Mouse (Mus musculus): ENCODE results near the gene Pde6c.

Gene Pde6c

DNA sequence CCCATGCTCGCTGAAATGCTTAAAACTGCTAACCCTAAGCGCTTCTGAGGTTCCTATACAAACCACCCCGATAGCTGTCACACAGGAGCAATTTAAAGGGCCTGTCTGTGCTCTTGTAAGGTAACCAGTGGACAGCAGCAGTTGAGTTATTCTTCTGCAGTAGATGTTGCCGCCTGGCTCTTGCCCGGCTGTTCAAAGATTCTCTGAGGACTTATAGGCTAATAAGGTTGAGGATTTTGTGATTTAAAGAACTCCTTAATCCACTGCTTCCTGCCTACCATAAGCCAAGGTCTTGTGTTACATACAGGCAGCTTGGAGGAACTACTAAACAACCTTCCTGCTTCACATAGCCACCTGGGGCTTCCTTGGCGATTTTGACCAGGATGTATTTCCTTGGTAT lies at the start of gene Pde6c:
Pde6c (plus strand) TSS at position 301 of the 400 bp plus-strand sequence.
- DNase-seq (ENCODE audit: low spot score): no peak

DNA sequence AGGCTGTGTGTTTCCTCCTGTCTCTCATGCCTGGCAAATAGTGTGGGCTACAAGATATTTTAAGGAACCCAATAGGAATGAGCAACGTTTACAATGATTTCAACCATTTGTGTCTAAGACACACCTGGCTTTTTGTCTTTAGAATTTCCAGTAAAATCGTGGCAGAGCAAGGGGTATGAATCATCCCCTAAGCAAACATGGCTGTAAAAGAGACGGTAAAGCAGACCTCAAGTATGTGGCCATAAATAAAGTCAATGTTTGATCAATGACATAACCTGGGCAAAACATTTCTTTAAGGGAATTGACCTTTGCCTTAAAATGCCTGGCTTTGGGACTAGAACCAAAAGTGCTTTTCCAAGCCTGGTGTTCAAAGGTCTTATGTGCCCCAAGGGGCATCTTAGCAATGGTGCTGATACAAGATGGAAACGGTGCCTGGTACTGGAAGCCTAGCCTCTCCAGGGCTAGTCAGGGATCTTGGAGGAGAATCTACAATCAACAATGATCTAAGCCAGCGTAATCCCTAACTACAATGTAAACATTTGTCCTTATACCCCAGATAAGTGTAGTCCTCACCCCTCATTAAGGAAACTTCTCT lies 49.6 kb upstream of the Pde6c start:
- no peak for DNase-seq (ENCODE audit: low spot score)

DNA sequence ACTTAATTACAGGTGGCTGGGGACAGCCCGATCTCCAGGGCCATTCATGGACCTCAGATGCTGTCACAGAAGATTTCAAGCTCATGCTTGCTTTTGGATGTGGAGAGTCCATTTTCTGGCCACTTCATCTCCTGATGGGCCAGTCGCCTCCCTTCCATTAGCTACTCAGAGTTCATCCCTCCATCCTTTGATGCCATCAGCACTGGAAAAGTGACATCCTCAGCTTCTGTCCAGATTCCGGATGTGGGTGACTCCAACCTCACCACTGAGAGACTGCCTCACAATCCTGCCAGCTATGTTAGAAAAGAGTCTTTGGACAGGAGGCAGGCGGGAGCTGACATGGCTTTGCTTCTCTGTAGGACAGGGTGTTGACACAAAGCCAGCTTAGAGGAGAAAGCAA lies 46.7 kb upstream of the Pde6c start:
- no peak for DNase-seq (ENCODE audit: low spot score)

DNA sequence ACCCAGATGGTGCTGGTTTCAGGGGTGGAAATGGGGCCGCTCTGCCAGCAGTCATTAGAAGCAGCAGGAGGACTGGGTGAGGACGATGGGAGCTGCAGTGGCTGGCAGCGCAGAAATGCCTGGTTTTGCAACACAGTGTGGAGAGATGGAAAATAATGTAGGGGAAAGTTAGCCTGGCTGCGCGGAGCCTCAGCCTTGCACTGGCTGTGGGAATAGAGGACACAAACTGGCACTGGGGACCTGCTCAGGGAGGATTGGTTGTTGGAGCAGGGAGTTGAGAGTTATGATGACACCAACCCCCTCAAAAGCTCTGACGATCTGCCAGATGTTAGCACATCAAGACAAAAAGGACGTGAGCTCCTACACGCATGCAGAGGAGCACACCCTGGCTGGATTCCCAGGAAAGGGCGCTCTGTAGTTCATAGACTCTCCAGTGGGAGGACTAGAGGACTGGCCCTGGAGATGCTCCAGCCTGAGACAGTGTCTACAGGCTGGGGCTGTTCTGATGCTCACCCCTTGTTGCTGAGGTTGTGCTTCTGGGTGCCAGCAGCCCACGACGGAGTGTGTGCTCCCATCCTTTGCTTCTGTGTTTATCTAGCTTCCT lies 45.5 kb upstream of the Pde6c start:
- DNase-seq (ENCODE audit: low spot score): peak; percentile 68

DNA sequence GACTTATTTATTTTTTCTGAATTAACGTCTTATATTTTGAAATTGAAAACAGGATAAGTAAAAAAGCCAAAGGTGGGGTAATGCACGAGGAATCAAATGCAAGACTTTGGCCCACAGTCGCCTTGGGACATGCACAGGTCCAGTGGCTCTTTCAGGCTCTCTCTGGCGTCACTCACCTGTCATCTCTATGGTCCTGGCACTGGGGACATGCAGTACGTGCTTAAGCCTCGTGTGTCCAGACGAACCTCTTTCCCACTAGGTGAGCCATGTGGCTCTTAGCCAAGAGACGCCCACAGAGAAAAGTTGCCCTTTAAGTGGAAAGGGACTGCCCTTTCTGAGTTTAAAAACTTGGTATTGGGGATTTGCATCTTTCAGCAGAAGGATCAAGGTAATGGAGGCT lies 43.2 kb upstream of the Pde6c start:
- no peak for DNase-seq (ENCODE audit: low spot score)

DNA sequence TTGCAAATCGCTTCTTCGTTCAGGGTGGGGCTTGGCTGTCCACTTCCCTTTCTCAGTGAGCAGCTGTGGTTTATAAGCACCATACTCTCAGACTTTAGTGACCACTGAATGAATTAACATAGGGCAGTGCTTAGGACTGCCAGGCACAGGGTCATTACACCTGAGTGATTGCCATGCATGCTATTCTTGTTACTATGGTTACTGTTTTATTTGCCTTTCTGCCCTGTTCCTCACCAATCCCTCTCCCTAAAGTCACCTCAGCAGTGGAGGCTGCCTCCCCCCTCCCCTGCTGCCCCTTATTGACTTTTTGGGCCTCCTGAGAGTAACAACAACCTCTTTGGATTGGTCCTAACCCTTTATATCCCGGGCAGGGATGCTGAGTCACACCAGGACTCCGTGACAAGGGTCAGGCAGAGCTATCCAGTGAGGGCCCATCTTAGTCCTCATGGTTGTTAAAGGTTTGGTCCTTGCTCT lies 41.0 kb upstream of the Pde6c start:
- DNase-seq (ENCODE audit: low spot score): no peak

DNA sequence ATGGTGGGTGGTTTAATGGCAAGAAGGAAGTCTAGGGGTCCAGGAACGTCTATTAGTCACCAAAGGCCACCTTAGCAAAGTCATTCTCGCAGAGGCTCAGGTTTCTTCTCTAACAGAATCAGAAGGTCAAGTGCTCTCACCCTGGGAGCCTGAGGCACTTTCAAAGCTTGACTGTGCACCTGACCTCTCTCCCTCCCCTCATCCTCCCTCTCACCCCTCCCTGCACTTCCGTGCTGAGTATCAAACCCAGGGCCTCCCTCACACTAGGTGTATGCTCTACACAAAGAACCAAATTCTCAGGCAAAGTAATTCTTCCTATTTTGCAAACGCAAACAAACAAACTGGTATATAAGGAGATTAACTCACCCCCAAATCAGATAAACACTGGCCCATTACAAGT lies 36.4 kb upstream of the Pde6c start:
- no peak for DNase-seq (ENCODE audit: low spot score)

DNA sequence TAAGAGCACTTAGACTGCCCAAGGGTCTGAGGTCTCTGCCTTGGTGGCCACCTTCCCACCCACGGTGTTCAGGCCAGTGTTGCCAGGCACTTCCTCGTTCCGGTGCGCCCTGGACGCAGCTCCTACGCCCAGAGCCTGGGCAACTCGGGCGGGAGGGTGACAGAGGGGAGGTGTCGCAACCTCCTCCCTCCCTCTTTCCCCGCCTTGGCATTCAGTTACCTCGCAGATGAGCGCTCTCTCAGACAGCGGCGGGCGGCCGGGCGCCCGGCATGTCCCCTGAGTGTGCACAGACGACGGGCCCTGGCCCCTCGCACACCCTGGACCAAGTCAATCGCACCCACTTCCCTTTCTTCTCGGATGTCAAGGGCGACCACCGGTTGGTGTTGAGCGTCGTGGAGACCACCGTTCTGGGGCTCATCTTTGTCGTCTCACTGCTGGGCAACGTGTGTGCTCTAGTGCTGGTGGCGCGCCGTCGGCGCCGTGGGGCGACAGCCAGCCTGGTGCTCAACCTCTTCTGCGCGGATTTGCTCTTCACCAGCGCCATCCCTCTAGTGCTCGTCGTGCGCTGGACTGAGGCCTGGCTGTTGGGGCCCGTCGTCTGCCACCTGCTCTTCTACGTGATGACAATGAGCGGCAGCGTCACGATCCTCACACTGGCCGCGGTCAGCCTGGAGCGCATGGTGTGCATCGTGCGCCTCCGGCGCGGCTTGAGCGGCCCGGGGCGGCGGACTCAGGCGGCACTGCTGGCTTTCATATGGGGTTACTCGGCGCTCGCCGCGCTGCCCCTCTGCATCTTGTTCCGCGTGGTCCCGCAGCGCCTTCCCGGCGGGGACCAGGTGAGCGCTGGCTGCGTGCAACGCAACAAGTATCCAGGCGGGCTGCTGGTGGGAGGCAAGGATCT lies 35.5 kb upstream of the Pde6c start, which contains the start of gene Ffar4:
Ffar4 (plus strand) TSS at position 214 of the 901 bp plus-strand sequence.
- peak; percentile 14 for DNase-seq (ENCODE audit: low spot score)

DNA sequence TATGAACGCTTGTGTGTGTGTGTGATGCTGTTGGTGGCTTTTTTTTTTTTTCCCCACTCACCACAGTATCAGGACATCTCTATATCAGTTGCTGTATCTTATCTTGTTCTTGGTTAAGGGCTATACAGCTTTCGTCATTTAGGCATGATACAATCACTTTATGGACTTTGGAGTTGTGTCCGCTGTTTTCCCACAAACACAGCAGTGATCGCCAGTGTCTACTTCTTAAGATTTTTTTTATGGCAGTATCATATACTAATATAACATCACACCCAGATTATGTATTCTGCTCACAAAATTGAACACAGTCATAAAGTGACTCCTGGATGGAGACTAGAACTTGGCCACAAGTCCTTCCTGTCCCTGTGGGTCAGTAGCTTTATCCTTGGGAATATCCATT lies 24.7 kb upstream of the Pde6c start:
- DNase-seq (ENCODE audit: low spot score): no peak

DNA sequence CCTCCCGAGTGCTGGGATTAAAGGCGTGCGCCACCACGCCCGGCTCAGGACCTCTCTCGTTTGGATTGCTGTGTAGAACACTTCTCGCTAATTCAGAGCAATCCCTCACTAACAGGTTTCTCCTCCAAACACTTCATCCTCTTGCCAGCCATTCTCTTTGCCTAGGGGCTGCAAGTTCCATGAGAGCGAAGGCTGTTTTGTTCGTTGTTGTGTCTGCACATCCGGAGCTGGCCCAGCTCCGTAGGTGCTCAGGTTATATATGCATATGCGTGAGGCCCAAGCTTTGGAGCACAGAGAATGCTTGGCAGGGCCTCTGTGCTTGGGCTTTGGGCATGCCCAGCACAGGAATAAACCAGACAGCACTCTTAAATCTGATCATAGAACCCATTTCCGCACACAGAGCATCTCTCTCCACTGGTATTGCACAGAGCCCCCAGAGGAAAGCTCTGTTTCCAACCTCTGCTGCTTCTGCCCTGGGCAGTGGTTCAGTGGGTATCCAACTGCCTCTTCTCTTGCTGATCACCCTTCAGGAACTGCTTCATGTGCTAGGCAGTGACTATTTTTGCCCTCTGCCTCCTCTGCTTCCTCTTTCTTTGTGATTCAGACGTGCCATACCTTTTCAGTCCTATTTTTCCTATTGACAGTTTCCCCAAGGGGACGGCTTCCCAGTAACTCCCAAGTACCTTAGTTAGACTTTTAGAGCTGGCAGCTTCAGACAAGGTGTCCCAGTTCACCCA lies 22.9 kb upstream of the Pde6c start:
- DNase-seq (ENCODE audit: low spot score): no peak

DNA sequence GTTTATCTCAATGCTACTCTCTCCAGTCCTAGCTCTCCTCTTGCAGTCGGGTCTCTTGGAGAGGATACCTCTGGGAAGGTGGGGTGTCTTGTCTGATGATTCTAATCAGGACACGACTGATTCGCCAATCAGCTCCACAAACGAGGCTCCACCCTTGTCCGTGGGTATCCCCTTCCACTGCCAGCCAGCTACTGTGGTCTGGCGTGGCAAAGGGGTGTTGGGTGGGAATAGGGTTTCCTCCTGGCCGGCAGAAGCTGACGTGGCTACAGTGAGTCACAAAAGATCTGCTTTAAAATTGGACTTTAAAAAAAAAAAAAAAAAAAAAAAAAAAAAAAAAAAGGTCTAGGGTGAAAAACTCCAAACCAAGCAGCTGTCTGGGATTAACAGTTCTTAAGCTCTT lies 21.5 kb upstream of the Pde6c start:
- no peak for DNase-seq (ENCODE audit: low spot score)

DNA sequence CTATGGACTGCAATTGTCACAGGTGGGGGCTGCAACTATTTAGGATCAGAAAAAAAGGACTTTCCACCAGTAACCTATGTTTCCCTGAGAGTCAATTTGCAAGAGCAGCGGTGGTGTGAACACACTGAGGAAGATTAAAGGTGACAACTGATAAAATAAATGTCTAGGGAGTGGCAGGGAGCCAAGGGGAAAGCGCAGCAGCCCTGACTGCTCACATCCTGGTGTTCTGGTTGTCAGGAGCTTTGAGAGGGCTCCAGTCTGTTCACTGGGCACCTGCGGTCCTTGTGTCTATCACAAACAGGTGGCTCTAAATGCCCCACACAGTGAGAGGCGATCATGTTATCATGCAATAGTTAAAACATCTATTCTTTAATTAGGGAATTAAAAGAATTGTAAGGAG lies 20.0 kb upstream of the Pde6c start:
- DNase-seq (ENCODE audit: low spot score): peak; percentile 30

DNA sequence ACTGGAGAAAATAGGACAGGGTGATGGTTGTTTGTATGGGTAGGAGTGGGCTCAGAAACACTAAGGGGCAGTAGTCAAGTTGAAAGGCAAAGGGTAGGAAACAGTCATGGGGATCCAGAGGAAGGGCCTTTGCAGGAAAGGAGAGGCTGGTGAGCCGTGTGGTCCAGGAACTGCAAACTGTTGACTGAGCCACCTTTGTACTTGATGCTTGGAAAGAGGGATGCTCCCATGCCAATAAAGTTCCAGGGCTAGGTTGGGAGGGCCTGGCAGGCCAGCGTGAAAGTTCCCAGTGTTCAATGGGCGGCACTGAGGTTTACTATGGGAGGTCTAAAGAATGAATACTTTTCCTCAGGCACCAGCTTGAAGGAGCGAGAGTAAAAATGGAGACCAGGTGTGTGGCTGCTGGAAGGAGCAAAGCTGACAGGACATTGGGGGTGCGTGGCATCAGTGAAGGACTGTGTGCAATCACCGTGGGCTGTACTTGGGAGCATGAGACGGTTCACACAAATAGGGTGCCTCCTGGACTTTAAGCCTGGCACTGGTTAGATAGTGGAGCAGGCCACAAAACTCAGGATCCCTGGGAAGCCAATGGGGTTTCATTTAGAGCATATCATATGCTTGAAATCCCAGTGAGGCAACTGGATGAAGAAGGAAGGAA lies 17.6 kb upstream of the Pde6c start:
- DNase-seq (ENCODE audit: low spot score): no peak

DNA sequence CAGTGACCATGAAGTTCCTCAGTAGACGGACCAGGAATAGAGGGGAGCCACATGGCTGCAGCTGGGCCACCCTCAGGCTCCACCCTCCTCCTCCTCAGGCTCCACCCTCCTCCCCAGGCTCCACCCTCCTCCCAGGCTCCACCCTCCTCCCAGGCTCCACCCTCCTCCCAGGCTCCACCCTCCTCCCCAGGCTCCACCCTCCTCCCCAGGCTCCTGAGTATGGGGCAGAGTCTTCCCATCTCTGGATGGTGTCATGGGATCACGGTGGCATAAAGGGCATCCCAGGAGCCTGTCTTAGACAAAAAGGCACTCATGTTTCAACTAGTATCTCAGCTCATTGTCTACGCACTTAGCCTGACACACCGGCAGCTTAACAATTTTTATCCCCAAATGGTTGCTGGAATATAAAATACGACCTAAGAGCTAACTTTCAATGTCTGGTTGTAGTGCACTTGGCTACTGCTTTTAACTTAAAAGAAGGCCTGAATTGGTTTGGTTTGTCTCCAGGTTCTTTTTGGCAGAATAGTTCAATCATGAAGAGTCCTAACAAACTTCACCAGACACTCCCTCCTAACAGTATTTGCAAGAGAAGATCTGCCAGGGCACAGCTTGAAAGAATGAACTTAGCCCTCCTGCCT lies 12.3 kb upstream of the Pde6c start:
- DNase-seq (ENCODE audit: low spot score): no peak

DNA sequence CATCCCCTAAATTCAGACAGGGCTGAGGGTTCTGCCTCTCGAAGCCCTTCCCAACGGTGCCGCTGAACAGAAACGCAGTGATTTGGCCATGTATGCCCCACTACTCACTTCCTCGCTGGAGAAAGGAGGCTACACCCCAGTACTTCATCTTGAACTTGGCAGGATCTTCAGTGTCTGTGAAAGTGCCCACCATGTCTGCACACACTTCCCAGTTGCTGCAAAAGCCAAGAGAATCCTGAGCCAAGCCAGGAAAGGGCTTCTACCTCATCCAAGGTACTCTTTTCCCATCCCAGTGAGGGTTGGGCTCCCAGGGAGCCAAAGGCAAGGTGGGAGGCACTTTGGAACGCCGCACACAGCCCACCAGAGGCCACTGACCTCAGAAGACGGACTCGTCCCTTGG lies 8.7 kb upstream of the Pde6c start:
- no peak for DNase-seq (ENCODE audit: low spot score)

DNA sequence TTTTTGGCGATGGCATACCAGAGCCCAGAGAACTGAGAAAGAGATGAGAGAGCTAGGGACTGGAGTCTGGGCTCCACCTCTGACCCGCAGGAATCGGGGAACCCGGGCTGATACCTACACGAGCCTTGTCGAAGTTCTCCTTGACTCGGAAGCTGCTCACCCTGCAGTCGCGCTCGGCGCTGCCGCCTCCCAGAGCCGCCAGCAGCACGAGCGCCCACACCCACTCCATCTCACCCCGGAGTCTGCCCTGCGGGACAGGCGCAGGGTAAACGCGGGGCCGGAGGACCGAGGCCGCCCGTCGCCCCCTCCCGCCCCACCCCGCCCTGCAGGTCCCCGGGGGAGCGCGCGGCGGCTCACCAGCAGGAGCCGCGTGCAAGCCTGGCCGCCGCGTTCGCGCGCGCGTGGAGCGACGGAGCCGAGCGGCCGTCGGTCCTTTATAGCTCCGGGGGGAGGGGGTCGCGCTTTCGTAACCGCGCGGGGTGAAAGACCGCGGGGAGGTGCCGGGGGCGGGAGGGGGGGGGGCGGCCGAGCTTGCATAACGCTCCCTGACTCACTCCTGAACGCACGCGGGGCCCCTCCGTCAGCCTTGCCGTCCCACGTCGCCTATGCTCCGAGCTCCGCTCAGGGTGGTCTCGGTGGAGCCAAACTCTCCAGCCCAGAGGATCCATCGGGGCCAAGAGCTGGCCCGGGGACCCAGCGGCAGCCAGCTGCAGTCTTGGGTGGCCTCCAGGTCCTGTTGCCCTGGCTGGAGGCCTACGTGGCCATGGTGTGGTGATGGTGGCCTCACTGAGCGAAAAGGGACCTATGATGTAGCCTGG lies 8.0 kb upstream of the Pde6c start:
- peak; percentile 42 for DNase-seq (ENCODE audit: low spot score)

DNA sequence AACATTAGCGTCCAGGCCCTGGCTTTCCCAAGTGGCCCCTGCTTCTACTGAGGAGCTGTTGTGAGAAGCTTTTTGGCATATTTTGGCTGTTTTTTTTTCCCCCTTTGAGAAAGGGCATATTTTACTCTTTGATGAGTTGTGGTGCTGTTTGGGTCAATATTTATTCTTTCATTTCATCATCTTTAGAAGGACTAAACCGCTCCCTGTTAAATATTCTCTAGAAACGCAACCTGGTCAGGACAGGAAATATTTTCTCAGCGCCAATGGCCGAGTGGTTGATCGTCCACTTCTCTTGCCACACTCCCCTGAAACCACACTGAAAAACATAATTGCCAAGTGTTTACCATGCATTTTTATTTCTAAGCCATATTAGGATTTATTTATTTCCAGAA lies 7.4 kb upstream of the Pde6c start, which contains the start of gene Rbp4:
Rbp4 (minus strand) TSS at position 63 of the 392 bp plus-strand sequence.
- DNase-seq (ENCODE audit: low spot score): no peak

DNA sequence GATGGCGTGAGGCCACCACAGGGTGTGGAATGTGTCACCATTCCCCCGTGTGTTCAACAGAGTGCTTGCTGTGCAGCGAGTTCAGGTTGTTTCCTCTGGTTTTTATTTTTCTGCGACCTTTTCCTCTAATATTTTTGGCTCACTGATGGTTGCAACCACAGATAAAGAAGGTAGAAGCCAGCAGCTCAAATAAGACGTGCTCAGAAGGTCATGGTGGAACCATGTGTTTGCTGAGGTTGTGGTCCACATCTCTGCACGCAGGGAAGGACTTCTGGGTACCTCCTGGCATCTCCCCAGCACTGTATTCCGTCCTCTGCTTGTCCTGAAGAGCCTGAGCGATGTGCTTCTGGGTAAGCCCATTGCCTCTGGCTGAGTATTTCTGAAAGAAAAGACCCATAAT lies 5.9 kb upstream of the Pde6c start:
- DNase-seq (ENCODE audit: low spot score): no peak

DNA sequence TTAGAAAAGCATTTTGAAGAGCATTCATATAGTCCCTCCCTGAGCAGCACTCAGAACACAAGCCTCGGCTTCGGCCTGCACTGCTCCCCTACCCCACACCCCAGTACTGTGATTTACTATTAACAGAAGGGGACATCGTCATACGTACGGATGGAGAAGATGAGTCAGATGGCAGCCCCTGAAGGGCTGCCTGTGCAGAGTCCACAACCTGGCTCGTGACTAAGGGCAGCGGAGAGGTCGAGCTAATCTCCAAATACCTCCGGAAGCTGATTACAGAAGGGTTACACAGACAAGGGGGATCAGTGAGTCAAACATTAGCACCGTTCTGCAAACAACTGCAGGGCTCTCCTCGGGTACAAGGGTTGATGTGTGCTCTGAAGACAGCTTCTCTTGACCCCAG lies 1.4 kb downstream of the Pde6c start:
- peak; percentile 10 for DNase-seq (ENCODE audit: low spot score)

DNA sequence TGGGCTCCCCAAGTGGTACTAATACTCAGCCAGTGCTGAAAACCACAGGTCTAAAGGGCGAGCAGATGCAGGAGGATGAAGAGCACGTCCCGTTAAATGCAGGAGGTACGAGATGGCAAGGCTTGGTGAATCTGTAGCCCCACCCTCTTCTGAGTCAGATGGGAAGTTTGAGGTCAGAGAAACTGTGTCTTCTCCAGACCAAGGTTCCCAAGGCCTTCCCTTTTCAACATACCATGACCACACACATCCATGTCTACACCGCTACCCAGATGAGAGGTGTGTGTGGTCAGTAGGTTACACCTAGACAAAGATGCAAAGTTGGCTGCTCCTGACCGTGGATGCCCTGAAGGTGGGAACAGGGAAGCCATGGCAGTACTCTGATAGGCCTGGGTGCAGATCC lies 2.2 kb downstream of the Pde6c start:
- DNase-seq (ENCODE audit: low spot score): no peak

All from MN1 (cell line).